Mouse (Mus musculus) adrenal gland, postnatal 10 days (tissue): ENCODE measurements at regions not wholly inside any gene's neighbourhood (a gene's known extent, or its start where the extent isn't known, plus 50 kb on each side); places are given as distances from the start of the nearest gene placed in this dataset.

Experiments used
- DNase-seq: peaks from one replicate; pipeline ENCODE4 v3.0.0; 2021; ENCODE audit warnings: mixed read lengths

GRCm38 (mm10) chr14:115010877-115011276, 81.1 kb upstream of the Gpc5 start:
- no peak for DNase-seq

GRCm38 (mm10) chr14:115015299-115015698, 76.7 kb upstream of the Gpc5 start:
- no peak for DNase-seq

- peak; percentile 65 for DNase-seq
Measured at GRCm38 (mm10) chr14:115017410-115018153, 74.4 kb upstream of the Gpc5 start.

GRCm38 (mm10) chr14:115028011-115028410, 64.0 kb upstream of the Gpc5 start:
- no peak for DNase-seq

- DNase-seq, result no peak
Measured at GRCm38 (mm10) chr14:115031734-115032133, 60.3 kb upstream of the Gpc5 start.

- no peak for DNase-seq
Measured at GRCm38 (mm10) chr14:115033375-115033969, 58.5 kb upstream of the Gpc5 start.

- no peak for DNase-seq
Measured at GRCm38 (mm10) chr14:115034718-115035437, 57.1 kb upstream of the Gpc5 start.

GRCm38 (mm10) chr14:115037086-115037793, 54.8 kb upstream of the Gpc5 start:
- DNase-seq, result no peak

GRCm38 (mm10) chr14:115038788-115039187, 53.2 kb upstream of the Gpc5 start:
- DNase-seq, result no peak

- DNase-seq, result no peak
Measured at GRCm38 (mm10) chr14:115039524-115039923, 52.5 kb upstream of the Gpc5 start.

- no peak for DNase-seq
Measured at GRCm38 (mm10) chr14:115040091-115040571, 51.9 kb upstream of the Gpc5 start.

- DNase-seq, result peak; percentile 93
Measured at GRCm38 (mm10) chr14:115040578-115041206, 51.3 kb upstream of the Gpc5 start.

GRCm38 (mm10) chr14:115041336-115042054, 50.5 kb upstream of the Gpc5 start:
- peak; percentile 54 for DNase-seq

- DNase-seq, result peak; percentile 93
Measured at GRCm38 (mm10) chr14:115042055-115042564, 49.9 kb upstream of the Gpc5 start.
